Mouse (Mus musculus) bone marrow macrophage, adult 2 months (primary cell): ENCODE data around the gene Il21r.
A peak's percentile ranks its signal among the peaks of the same experiment; 100 is the strongest.

Experiments
- CTCF ChIP-seq: IDR thresholded peaks from 2 replicates; pipeline ENCODE4 v1.5.1; 2012; ENCODE audit warnings: low read depth, mild to moderate bottlenecking, low read length, moderate library complexity
- POLR2A ChIP-seq: IDR thresholded peaks from 2 replicates; pipeline ENCODE4 v1.6.1; 2012; ENCODE audit warnings: mild to moderate bottlenecking, low read depth, low read length, borderline replicate concordance

- TF ChIP-seq POLR2A: no peak
- peak; percentile 99 for TF ChIP-seq CTCF
These were observed 35.7 kb downstream of the Il21r start for GRCm38 (mm10) chr7:125638870-125639386.
